Mouse (Mus musculus): ENCODE results near the gene Flvcr1. TPM values are rescaled to one million over a fixed set of nuclear protein-coding genes. Genes with fewer than 3 reads are reported as not detected.

Gene Flvcr1
- polyA plus RNA-seq, 1 experiment from 2014 or later, result 6.9 TPM

GRCm38 (mm10) chr1:191000686-191001085 lies 25.3 kb downstream of the Flvcr1 start:
- DNase-seq (ENCODE audit: low spot score), result peak; percentile 5

GRCm38 (mm10) chr1:190998027-190998426 lies 27.9 kb downstream of the Flvcr1 start:
- no peak for DNase-seq (ENCODE audit: low spot score)
- 89% methylated on average over 1 of the region's 1 CpGs for WGBS
- Histone ChIP-seq H3K27me3 (replicated peaks; ENCODE audit: low read depth, poor library complexity, severe bottlenecking) (no peaks in the 10 kb centered on the region), H3K36me3 (replicated peaks) (no peaks in the 10 kb centered on the region), H3K9me3 (peaks cover 4% of the 10 kb centered on the region; the same call in 1 of the 2 replicates), H3K4me1 (0 out of 2 replicates have a peak, but pooled peaks cover 3% of the 10 kb centered on the region), H3K4me3 (no peak overlapping the region), H3K27ac (replicated peaks) (no peak overlapping the region)

More at GRCm38 (mm10) chr1:191000686-191001085, 25.3 kb downstream of the Flvcr1 start:
- Histone ChIP-seq H3K9me3 (peaks cover 4% of the 10 kb centered on the region; the same call in 1 of the 2 replicates), H3K4me1 (0 out of 2 replicates have a peak, but pooled peaks cover under 1% of the 10 kb centered on the region), H3K27me3 (replicated peaks; ENCODE audit: low read depth, poor library complexity, severe bottlenecking) (no peaks in the 10 kb centered on the region), H3K36me3 (replicated peaks) (peaks cover 16% of the 10 kb centered on the region), H3K27ac (replicated peaks) (no peak overlapping the region), H3K4me3 (no peak overlapping the region)
- 86% methylated on average over 3 of the region's 3 CpGs for WGBS

DNA sequence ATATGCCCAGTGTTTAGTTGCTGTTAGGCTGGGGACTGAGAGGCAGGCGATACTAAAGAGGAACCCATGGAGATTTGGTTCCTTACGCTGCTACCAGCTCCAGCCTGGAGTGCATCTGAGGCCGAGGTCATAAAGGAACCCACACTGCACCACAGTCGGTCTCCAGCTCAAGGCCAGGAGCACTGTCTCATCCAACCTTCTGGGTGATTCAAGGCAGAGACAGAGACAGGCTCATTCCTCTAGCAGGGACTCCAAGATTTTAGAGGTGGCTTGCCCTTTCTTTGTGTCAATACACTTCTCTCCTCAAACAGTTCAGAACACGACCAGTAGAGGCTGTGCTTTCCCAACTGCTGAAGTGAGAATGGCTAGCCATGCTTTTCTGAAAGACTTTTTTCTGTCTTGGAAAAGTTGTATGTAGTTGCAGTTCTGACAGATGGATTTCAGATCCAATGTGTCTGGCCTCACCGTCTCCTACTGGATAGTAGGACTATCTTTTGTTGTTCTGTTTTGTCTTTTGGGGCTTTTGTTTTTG lies 29.5 kb downstream of the Flvcr1 start:
- Histone ChIP-seq H3K27me3 (replicated peaks; ENCODE audit: low read depth, poor library complexity, severe bottlenecking) (no peaks in the 10 kb centered on the region), H3K36me3 (replicated peaks) (no peaks in the 10 kb centered on the region), H3K4me3 (no peak overlapping the region), H3K27ac (replicated peaks) (no peak overlapping the region), H3K9me3 (peaks cover 4% of the 10 kb centered on the region; the same call in 1 of the 2 replicates), H3K4me1 (0 out of 2 replicates have a peak, but pooled peaks cover 3% of the 10 kb centered on the region)
- DNase-seq (ENCODE audit: low spot score), result no peak
- 74% methylated on average over 6 of the region's 6 CpGs for WGBS

DNA sequence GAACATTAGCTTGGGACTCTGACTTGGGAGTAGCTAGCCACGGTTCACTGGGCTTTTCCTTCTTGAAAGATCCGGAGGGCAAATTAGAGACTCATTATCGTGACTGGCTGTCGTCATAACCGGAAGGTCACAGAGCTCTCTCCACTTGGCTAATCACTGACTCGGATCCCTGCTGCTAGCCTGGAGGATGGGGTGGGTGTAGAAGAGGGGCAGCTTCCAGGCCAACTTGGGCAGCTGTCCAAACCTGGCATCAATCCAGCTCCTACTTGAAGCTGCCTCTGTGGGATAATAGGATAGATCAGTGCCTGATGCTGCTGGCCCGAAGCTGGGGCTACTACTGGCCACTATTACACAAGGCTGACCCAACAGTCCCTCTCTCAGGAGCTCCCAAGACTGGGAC lies 30.4 kb downstream of the Flvcr1 start:
- no peak overlapping the region for H3K4me3 ChIP-seq
- no peak overlapping the region for H3K27ac ChIP-seq (replicated peaks)
- WGBS, result 77% methylated on average over 7 of the region's 7 CpGs
- no peaks in the 10 kb centered on the region for H3K36me3 ChIP-seq (replicated peaks)
- H3K4me1 ChIP-seq, result 0 out of 2 replicates have a peak, but pooled peaks cover 3% of the 10 kb centered on the region
- H3K27me3 ChIP-seq (replicated peaks; ENCODE audit: low read depth, poor library complexity, severe bottlenecking), result no peaks in the 10 kb centered on the region
- peaks cover 4% of the 10 kb centered on the region; the same call in 1 of the 2 replicates for H3K9me3 ChIP-seq
- no peak for DNase-seq (ENCODE audit: low spot score)

- no peaks in the 10 kb centered on the region for H3K27me3 ChIP-seq (replicated peaks; ENCODE audit: low read depth, poor library complexity, severe bottlenecking)
- 85% methylated on average over 9 of the region's 9 CpGs for WGBS
- H3K4me1 ChIP-seq, result no peaks in the 10 kb centered on the region
- H3K27ac ChIP-seq (replicated peaks), result no peak overlapping the region
- no peaks in the 10 kb centered on the region for H3K9me3 ChIP-seq
- no peaks in the 10 kb centered on the region for H3K36me3 ChIP-seq (replicated peaks)
- no peak for DNase-seq (ENCODE audit: low spot score)
- no peak overlapping the region for H3K4me3 ChIP-seq
These were observed 36.4 kb downstream of the Flvcr1 start for GRCm38 (mm10) chr1:190989437-190990082.

DNA sequence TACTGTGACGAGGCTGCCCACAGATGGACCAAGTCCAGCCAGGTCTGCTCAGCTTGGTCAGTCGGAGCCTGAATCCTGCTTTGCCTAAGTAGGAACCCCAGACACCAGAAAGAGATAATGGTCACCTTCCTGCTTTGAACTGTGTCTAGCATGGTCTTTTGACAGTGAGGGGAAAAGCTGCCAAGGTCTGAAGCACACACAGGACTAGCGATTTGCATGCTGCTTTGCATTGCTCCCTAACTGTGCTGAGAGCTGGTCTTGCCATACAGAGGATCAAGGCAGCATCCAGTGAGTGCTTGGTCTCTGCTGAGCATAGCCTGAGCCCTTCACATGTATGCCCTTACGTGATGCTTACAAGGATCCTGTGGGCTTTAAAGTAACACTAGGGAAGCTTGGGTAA lies 44.5 kb downstream of the Flvcr1 start:
- 81% methylated on average over 4 of the region's 4 CpGs for WGBS
- Histone ChIP-seq H3K27me3 (replicated peaks; ENCODE audit: low read depth, poor library complexity, severe bottlenecking) (no peaks in the 10 kb centered on the region; the same call in 1 of the 2 replicates), H3K36me3 (replicated peaks) (0 out of 2 replicates have a peak, but pooled peaks cover under 1% of the 10 kb centered on the region), H3K4me1 (peaks cover 43% of the 10 kb centered on the region), H3K9me3 (no peaks in the 10 kb centered on the region), H3K4me3 (no peak overlapping the region), H3K27ac (replicated peaks) (no peak overlapping the region)
- DNase-seq (ENCODE audit: low spot score), result no peak

- no peak overlapping the region for H3K27ac ChIP-seq (replicated peaks)
- H3K4me3 ChIP-seq, result no peak overlapping the region; the same call in 1 of the 2 replicates
- DNase-seq (ENCODE audit: low spot score), result no peak
- H3K9me3 ChIP-seq, result no peaks in the 10 kb centered on the region
- H3K4me1 ChIP-seq, result peaks cover 47% of the 10 kb centered on the region
- H3K36me3 ChIP-seq (replicated peaks), result peaks cover 9% of the 10 kb centered on the region
- 95% methylated on average over 1 of the region's 1 CpGs for WGBS
- H3K27me3 ChIP-seq (replicated peaks; ENCODE audit: low read depth, poor library complexity, severe bottlenecking), result no peaks in the 10 kb centered on the region; the same call in 1 of the 2 replicates
These were observed 45.5 kb downstream of the Flvcr1 start for GRCm38 (mm10) chr1:190980470-190980869.

DNA sequence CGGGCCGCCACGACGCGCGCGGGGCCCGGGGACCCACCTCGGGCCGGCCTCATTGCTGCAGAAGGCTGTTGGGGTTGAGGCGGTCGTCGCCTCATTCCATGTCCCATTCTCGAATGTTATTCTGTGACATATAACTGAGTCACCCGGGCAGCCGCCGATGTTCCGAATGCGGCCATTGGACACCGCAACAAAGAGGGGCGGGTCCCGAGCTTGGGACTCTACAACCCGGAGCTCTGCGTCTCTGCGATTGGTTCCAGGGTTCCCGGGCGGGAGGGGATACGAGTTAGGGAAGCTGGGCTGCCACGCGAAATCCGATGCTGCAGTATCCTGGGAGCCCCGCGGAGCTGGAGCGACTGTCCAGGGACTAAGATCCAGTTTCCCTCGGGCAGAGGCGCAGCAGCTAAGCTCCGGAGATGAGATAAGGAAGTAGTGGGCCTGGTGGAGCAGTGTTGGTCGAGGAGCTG lies 46.8 kb downstream of the Flvcr1 start, which contains the start of gene Vash2:
TSS of gene Vash2 (minus strand) at position 197 of the 464 bp plus-strand sequence.
- WGBS, result under 1% methylated on average over 38 of the region's 38 CpGs
- DNase-seq (ENCODE audit: low spot score), result peak; percentile 96
- no peaks in the 10 kb centered on the region for H3K9me3 ChIP-seq
- peaks cover 50% of the 10 kb centered on the region for H3K4me1 ChIP-seq
- H3K27ac ChIP-seq (replicated peaks), result peak within 1 kb of the TSS; percentile 96
- no peaks in the 10 kb centered on the region; the same call in 1 of the 2 replicates for H3K27me3 ChIP-seq (replicated peaks; ENCODE audit: low read depth, poor library complexity, severe bottlenecking)
- peaks cover 23% of the 10 kb centered on the region for H3K36me3 ChIP-seq (replicated peaks)
- peak within 1 kb of the TSS; percentile 77 for H3K4me3 ChIP-seq

DNA sequence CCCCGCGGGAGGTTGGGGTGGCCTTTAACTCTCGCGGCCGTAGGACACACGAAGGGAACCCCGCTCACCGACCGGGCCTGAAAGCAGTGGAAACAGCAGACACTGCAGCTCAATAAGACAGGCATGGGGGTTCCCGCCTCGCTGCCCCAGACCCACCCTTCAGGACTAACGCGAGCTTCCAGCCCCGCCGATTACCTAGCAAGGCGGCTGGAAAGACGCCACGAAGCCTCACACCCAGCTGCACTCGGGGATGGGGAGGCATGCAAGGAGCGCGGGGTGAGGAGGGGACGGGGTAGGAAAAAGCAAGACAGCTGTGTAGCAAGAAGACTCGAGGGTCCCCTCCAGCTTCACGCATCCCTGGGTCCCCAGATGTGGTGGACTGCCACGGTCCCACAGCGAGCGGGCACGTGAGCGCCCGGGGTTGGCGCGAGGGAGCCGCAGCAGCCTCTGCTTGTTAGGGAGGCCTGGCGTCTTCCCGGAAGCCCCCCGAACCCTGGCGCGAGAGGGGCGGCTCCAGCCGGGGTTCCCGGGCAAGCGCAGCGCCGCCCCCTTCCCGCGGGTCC lies 47.4 kb downstream of the Flvcr1 start:
- DNase-seq (ENCODE audit: low spot score), result peak; percentile 84

DNA sequence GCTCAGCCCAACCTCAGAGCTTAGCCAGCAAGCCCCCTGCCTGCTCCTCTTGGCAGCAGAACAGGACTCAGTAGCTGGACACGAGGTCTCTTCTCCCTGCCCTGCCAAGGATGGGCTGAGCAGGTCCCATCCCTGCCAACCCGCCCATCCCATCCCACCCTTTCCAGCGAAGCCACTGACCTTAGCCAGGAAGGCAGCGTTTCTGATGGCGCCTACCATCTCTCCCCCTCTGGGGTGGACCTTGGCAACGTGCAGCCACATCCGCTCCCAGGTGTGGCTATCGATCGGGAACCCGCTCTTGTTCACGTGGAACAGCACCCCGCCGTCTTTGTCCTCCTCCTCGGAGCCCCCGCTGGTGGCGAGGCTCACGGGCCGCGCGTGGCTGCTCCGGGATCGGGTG lies 48.0 kb downstream of the Flvcr1 start:
- no peak for DNase-seq (ENCODE audit: low spot score)
- peaks cover 34% of the 10 kb centered on the region for H3K36me3 ChIP-seq (replicated peaks)
- under 1% methylated on average over 22 of the region's 22 CpGs for WGBS
- H3K9me3 ChIP-seq, result no peaks in the 10 kb centered on the region
- peak overlapping the region; percentile 96 for H3K27ac ChIP-seq (replicated peaks)
- H3K27me3 ChIP-seq (replicated peaks; ENCODE audit: low read depth, poor library complexity, severe bottlenecking), result no peaks in the 10 kb centered on the region; the same call in 1 of the 2 replicates
- peaks cover 52% of the 10 kb centered on the region for H3K4me1 ChIP-seq
- H3K4me3 ChIP-seq, result peak overlapping the region; percentile 77

More for the DNA sequence above, 47.4 kb downstream of the Flvcr1 start:
- WGBS, result under 1% methylated on average over 46 of the region's 46 CpGs
- Histone ChIP-seq H3K9me3 (no peaks in the 10 kb centered on the region), H3K36me3 (replicated peaks) (peaks cover 28% of the 10 kb centered on the region), H3K4me1 (peaks cover 50% of the 10 kb centered on the region), H3K4me3 (peak overlapping the region; percentile 77), H3K27me3 (replicated peaks; ENCODE audit: low read depth, poor library complexity, severe bottlenecking) (no peaks in the 10 kb centered on the region; the same call in 1 of the 2 replicates), H3K27ac (replicated peaks) (peak overlapping the region; percentile 96)

DNA sequence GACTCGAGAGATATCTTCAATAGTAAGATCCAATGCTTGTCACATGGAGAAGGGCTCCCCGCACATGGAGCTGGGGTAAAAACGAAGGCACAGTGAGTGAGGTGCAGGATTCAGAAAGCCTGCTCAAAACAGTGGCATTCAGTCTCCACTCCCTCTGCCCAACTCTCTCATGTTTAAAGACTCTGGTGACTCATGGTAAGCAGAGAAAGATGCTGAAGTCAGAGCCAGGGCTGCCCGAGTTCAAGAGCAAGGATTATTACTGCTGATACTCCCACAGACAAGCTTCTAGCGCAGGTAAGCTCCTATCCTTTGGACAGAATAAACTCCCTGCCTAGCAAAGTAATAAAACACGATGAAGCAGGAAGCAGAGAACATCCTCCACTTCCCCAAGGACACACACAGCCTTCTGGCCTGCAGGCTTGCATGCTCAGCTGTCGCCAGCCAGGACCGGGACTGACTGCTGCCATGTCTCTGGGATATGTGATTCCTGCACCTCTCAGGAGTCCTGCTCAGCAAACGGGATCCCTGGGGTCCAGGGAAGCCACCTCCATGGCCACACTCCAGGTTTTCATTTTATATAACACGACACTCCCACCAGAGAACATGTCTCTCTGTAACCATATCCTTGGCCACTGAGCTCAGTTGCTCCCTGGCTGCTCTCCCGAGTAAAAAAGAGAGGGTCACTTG lies 48.9 kb downstream of the Flvcr1 start:
- 53% methylated on average over 11 of the region's 11 CpGs for WGBS
- peak overlapping the region; percentile 77 for H3K4me3 ChIP-seq
- H3K27ac ChIP-seq (replicated peaks), result peak overlapping the region; percentile 96
- H3K36me3 ChIP-seq (replicated peaks), result peaks cover 44% of the 10 kb centered on the region
- DNase-seq (ENCODE audit: low spot score), result peak; percentile 23
- no peaks in the 10 kb centered on the region; the same call in 1 of the 2 replicates for H3K27me3 ChIP-seq (replicated peaks; ENCODE audit: low read depth, poor library complexity, severe bottlenecking)
- peaks cover 54% of the 10 kb centered on the region for H3K4me1 ChIP-seq
- H3K9me3 ChIP-seq, result no peaks in the 10 kb centered on the region

- Histone ChIP-seq H3K9me3 (no peaks in the 10 kb centered on the region), H3K27ac (replicated peaks) (no peak overlapping the region), H3K36me3 (replicated peaks) (peaks cover 66% of the 10 kb centered on the region), H3K27me3 (replicated peaks; ENCODE audit: low read depth, poor library complexity, severe bottlenecking) (no peaks in the 10 kb centered on the region), H3K4me1 (peaks cover 42% of the 10 kb centered on the region), H3K4me3 (no peak overlapping the region)
- 71% methylated on average over 1 of the region's 1 CpGs for WGBS
- no peak for DNase-seq (ENCODE audit: low spot score)
These were observed 51.1 kb downstream of the Flvcr1 start for GRCm38 (mm10) chr1:190974833-190975232.
